Mouse (Mus musculus) lung, adult 2 months (tissue): ENCODE results near the gene Fam198a.

Experiments
- CTCF ChIP-seq: fragments of 200-500 bp; IDR thresholded peaks from 2 replicates; pipeline ENCODE4 v1.5.1; 2011; ENCODE audit warnings: mild to moderate bottlenecking, low read length, control low read depth; ENCODE audit not compliant: insufficient read depth
- POLR2A ChIP-seq: fragments of 200-500 bp; IDR thresholded peaks from 2 replicates; pipeline ENCODE4 v1.6.1; 2011; ENCODE audit warnings: low read depth, mild to moderate bottlenecking, control low read depth, low read length, borderline replicate concordance; ENCODE audit errors: extremely low read depth

DNA sequence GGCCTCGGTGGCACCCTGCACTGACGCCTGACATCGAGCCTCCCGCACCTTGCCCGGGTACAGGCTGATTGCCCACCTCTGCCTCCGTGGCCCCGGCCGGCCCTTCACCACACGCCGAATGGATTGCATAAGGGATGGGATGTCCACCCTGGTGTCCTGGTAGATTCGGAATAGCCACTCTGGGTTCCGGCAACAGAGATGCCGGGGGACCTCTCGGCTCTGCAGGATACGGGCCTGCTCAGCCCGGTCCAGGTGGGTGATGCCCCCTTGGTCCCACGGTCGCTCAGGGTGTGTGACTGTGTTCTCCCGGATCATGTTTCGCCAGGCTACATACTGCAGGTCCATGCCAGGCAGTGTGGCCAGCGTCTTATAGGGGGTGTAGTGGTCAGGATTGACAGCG, 31.4 kb downstream of the Fam198a start:
- TF ChIP-seq POLR2A (no peak), CTCF (no peak)
